Mouse (Mus musculus) brain, embryonic 14.5 days (tissue): Measurements from ENCODE around the gene Glp2r.

Experiments used
- CTCF ChIP-seq: fragments of 200-500 bp; IDR thresholded peaks from 2 replicates; pipeline ENCODE4 v1.5.1; 2012; ENCODE audit warnings: inconsistent platforms, mild to moderate bottlenecking, moderate library complexity, borderline replicate concordance; ENCODE audit not compliant: insufficient read depth, insufficient read length; ENCODE audit errors: extremely low read depth
- POLR2A ChIP-seq: fragments of 200-500 bp; IDR thresholded peaks from 2 replicates; pipeline ENCODE4 v1.6.1; 2012; ENCODE audit warnings: mild to moderate bottlenecking, inconsistent platforms, borderline replicate concordance; ENCODE audit not compliant: poor library complexity, insufficient read depth, insufficient read length, severe bottlenecking; ENCODE audit errors: extremely low read depth

- TF ChIP-seq CTCF: no peak
- no peak for TF ChIP-seq POLR2A
Observed at GRCm38 (mm10) chr11:67636905-67637586, 133.9 kb downstream of the Glp2r start.
